Mouse (Mus musculus): ENCODE data around the gene Gde1. TPM values are rescaled to one million over a fixed set of nuclear protein-coding genes. Genes with fewer than 3 reads are reported as not detected.

Gde1 gene
- polyA plus RNA-seq, 1 experiment from 2014 or later = 148 TPM

- Histone ChIP-seq H3K4me3 (replicated peaks; ENCODE audit: low read depth, low read length) (no peak overlapping the region), H3K4me2 (ENCODE audit: low read length) (no peak overlapping the region), H3K4me1 (replicated peaks; ENCODE audit: insufficient read depth, low read length) (no peaks in the 10 kb centered on the region), H3K9ac (ENCODE audit: low read depth, low read length) (no peak overlapping the region), H3K36me3 (ENCODE audit: insufficient read depth, low read length) (no peaks in the 10 kb centered on the region), H3K27me3 (ENCODE audit: insufficient read depth, low read length) (no peaks in the 10 kb centered on the region), H3K9me3 (replicated peaks; ENCODE audit: low read length) (no peaks in the 10 kb centered on the region), H3K27ac (no peak overlapping the region)
- 81% methylated on average over 1 of the region's 1 CpGs for WGBS
- no peak for ATAC-seq (replicated peaks; ENCODE audit: low FRiP score, low read depth)
- TF ChIP-seq CTCF (IDR thresholded peaks at IDR 0.05; ENCODE audit: low read depth) = no peak
- DNase-seq (ENCODE audit: low spot score) = no peak
Observed at GRCm38 (mm10) chr7:118646237-118646636, 59.3 kb downstream of the Gde1 start.

Other genes with a start within 250 kb of the Gde1 start
- 4.8 and 5.0 TPM in 2 replicates for gene Itpripl2, start 213.8 kb downstream of the Gde1 start, polyA plus RNA-seq (2015; fragmentation: Nextera tagmentation; extraction: Ambion mirVana)
- gene Coq7, start 172.4 kb downstream of the Gde1 start, polyA plus RNA-seq (2015; fragmentation: Nextera tagmentation; extraction: Ambion mirVana) = 165 and 168 TPM in 2 replicates
- 1.3 and 1.6 TPM in 2 replicates for gene Tmc7, start 121.0 kb downstream of the Gde1 start, polyA plus RNA-seq (2015; fragmentation: Nextera tagmentation; extraction: Ambion mirVana)
- gene Tmc5, start 108.5 kb downstream of the Gde1 start, polyA plus RNA-seq (2015; fragmentation: Nextera tagmentation; extraction: Ambion mirVana) = 0.91 and 1.3 TPM in 2 replicates
- 6.8 and 8.1 TPM in 2 replicates for gene Ccp110, start 6.8 kb upstream of the Gde1 start, polyA plus RNA-seq (2015; fragmentation: Nextera tagmentation; extraction: Ambion mirVana)
- gene Vps35l, start 34.4 kb upstream of the Gde1 start, polyA plus RNA-seq (2015; fragmentation: Nextera tagmentation; extraction: Ambion mirVana) = 59.0 and 63.9 TPM in 2 replicates
- 2.5 and 2.9 TPM in 2 replicates for gene Iqck, start 150.0 kb upstream of the Gde1 start, polyA plus RNA-seq (2015; fragmentation: Nextera tagmentation; extraction: Ambion mirVana)
- 101 TPM in 2 replicates for gene Knop1, start 150.5 kb upstream of the Gde1 start, polyA plus RNA-seq (2015; fragmentation: Nextera tagmentation; extraction: Ambion mirVana)

Data from kidney, postnatal 0 days (tissue).